Mouse (Mus musculus): ENCODE data around the gene Cap1.

- no peak for TF ChIP-seq CTCF (IDR thresholded peaks at IDR 0.05; ENCODE audit: borderline replicate concordance, insufficient read depth, low read depth, low read length)
- no peak for TF ChIP-seq POLR2A (IDR thresholded peaks at IDR 0.05; ENCODE audit: borderline replicate concordance, insufficient read depth, low read length)
Measured at GRCm38 (mm10) chr4:122859096-122859674, 26.7 kb downstream of the Cap1 start.
